ENCODE assay signal across 19 mouse cellular contexts in genomic region chr10:57282896-57283295, GRCm38 (mm10).
"Had no signal": no experiment of that assay in that cellular context is flagged by ENCODE, and none has a peak within 500 bp of the region (broad histone marks: within the 10 kb centered on the region; RNA-seq: fewer than 3 reads in every experiment).

No protein-coding gene starts in this region.

- H3K27me3 ChIP-seq: liver, embryonic 13.5 days had no signal

- H3K4me2 ChIP-seq: liver, embryonic 13.5 days; midbrain, embryonic 11.5 days had no signal

- DNase-seq: kidney, adult 18-20 months; kidney, adult 9 months; kidney, postnatal 25 days; layer of hippocampus, adult 9-11 months; layer of hippocampus, postnatal 36 days; liver, embryonic 13.5 days; lung, adult 2 months; lung, postnatal 14 days; lung, postnatal 4 days; midbrain, embryonic 14.5 days; retina, postnatal 1 day; right cerebral cortex, postnatal 25 days; thymus, adult 18-20 months; thymus, postnatal 14 days; thymus, postnatal 4 days had no signal

- H3K4me3 ChIP-seq: layer of hippocampus, adult 2 months; left cerebral cortex, adult 2 months; liver, embryonic 13.5 days had no signal

- H3K4me1 ChIP-seq: liver, embryonic 13.5 days had no signal

- H3K27ac ChIP-seq: kidney, postnatal 0 days; layer of hippocampus, adult 2 months; left cerebral cortex, adult 2 months; liver, embryonic 13.5 days had no signal

- H3K36me3 ChIP-seq: liver, embryonic 13.5 days had no signal

- H3K9me3 ChIP-seq: liver, embryonic 13.5 days had no signal

- H3K9ac ChIP-seq: liver, embryonic 13.5 days had no signal
